Comparison of ENCODE assay signal across 8 mouse cellular contexts in the genomic region with DNA sequence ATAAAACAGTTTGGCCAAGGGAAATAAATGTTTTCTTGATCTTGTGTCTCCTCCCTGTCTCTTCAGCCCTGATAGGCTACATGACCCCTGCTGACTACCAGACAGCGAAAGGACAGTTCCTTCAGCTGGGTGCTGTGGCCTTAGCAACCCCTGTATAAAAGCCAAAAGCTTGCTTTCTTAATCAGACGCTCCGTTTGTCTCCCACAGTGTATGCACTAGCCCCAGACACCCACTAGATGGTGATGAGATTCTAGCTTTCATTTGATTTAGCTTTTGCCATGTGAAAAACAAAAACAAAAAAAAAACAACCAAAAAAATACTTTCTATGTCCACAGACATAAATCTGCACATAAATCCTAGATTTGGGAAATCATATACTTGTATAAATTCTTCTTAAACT.
DNase-seq lines count a peak whose midpoint lies in the region; ATAC-seq and TF ChIP-seq lines count a peak whose summit lies in the region.

No protein-coding gene starts in this region.

- TF ChIP-seq EP300 in stomach, postnatal 0 days (optimal IDR thresholded peaks at IDR 0.05) = no peak

- H3K4me2 ChIP-seq in hindbrain, embryonic 15.5 days = no peak overlapping the region
- H3K4me2 ChIP-seq in hindbrain, embryonic 11.5 days (replicated peaks; ENCODE audit: low read depth, low read length) = no peak overlapping the region
- no peak overlapping the region for H3K4me2 ChIP-seq in stomach, postnatal 0 days (replicated peaks; ENCODE audit: low read depth)

- no peak overlapping the region for H3K27ac ChIP-seq in hindbrain, embryonic 15.5 days (replicated peaks)
- H3K27ac ChIP-seq in hindbrain, embryonic 11.5 days (ENCODE audit: low read depth, low read length) = no peak overlapping the region
- H3K27ac ChIP-seq in stomach, postnatal 0 days (replicated peaks) = no peak overlapping the region
- H3K27ac ChIP-seq in heart, embryonic 10.5 days = no peak overlapping the region

- H3K4me1 ChIP-seq in hindbrain, embryonic 15.5 days (replicated peaks) = no peaks in the 10 kb centered on the region
- no peaks in the 10 kb centered on the region for H3K4me1 ChIP-seq in hindbrain, embryonic 11.5 days (replicated peaks; ENCODE audit: control insufficient read depth, insufficient read depth, low read length)
- H3K4me1 ChIP-seq in stomach, postnatal 0 days (replicated peaks; ENCODE audit: control insufficient read depth, insufficient read depth) = no peaks in the 10 kb centered on the region
- no peaks in the 10 kb centered on the region for H3K4me1 ChIP-seq in heart, embryonic 10.5 days

- H3K4me3 ChIP-seq in hindbrain, embryonic 15.5 days = no peak overlapping the region
- no peak overlapping the region for H3K4me3 ChIP-seq in hindbrain, embryonic 11.5 days (ENCODE audit: low read depth, low read length)
- H3K4me3 ChIP-seq in stomach, postnatal 0 days (ENCODE audit: low read depth, low read length) = no peak overlapping the region
- no peak overlapping the region for H3K4me3 ChIP-seq in heart, embryonic 10.5 days

- no peak overlapping the region for H3K9ac ChIP-seq in hindbrain, embryonic 15.5 days
- no peak overlapping the region for H3K9ac ChIP-seq in hindbrain, embryonic 11.5 days (ENCODE audit: low read depth, low read length)
- H3K9ac ChIP-seq in stomach, postnatal 0 days (ENCODE audit: low read length) = no peak overlapping the region

- H3K9me3 ChIP-seq in hindbrain, embryonic 15.5 days = no peaks in the 10 kb centered on the region
- H3K9me3 ChIP-seq in hindbrain, embryonic 11.5 days (ENCODE audit: control insufficient read depth, low read length) = no peaks in the 10 kb centered on the region
- no peaks in the 10 kb centered on the region for H3K9me3 ChIP-seq in stomach, postnatal 0 days (ENCODE audit: control insufficient read depth, low read length)
- no peaks in the 10 kb centered on the region for H3K9me3 ChIP-seq in heart, embryonic 10.5 days

- H3K27me3 ChIP-seq in hindbrain, embryonic 15.5 days = no peaks in the 10 kb centered on the region
- H3K27me3 ChIP-seq in hindbrain, embryonic 11.5 days (ENCODE audit: control insufficient read depth, insufficient read depth, low read length) = no peaks in the 10 kb centered on the region
- no peaks in the 10 kb centered on the region for H3K27me3 ChIP-seq in stomach, postnatal 0 days (ENCODE audit: control insufficient read depth, insufficient read depth, low read length)
- no peaks in the 10 kb centered on the region for H3K27me3 ChIP-seq in heart, embryonic 10.5 days (ENCODE audit: insufficient read depth, poor library complexity, severe bottlenecking)

- peak; percentile 75 for TF ChIP-seq CTCF in stomach, postnatal 0 days (IDR thresholded peaks at IDR 0.05; ENCODE audit: low read depth)

- peak; percentile 54; the same call in 1 of the 2 replicates for ATAC-seq in hindbrain, embryonic 15.5 days (ENCODE audit: low FRiP score, low read depth)
- no peak for ATAC-seq in hindbrain, embryonic 11.5 days (ENCODE audit: low FRiP score)
- no peak for ATAC-seq in stomach, postnatal 0 days (ENCODE audit: low FRiP score, low TSS enrichment)

- 28% methylated on average over 3 of the region's 3 CpGs for WGBS in hindbrain, embryonic 15.5 days
- 31% methylated on average over 3 of the region's 3 CpGs for WGBS in hindbrain, embryonic 11.5 days
- 51% methylated on average over 3 of the region's 3 CpGs for WGBS in stomach, postnatal 0 days
- 37% methylated on average over 3 of the region's 3 CpGs for WGBS in heart, embryonic 10.5 days

- no peak for DNase-seq in hindbrain, embryonic 11.5 days (ENCODE audit: low spot score)
- peak; percentile 34 to 44 for DNase-seq in right cerebral cortex, postnatal 10 days (ENCODE audit: low spot score in 2 of 2)
- no peak for DNase-seq in right cerebral cortex, postnatal 36 days (ENCODE audit: low spot score in 2 of 2)
- DNase-seq in embryo, embryonic 10.5 days (ENCODE audit: low spot score) = peak; percentile 23
- no peak for DNase-seq in stomach, postnatal 0 days (ENCODE audit: low spot score)
- DNase-seq in heart, embryonic 10.5 days (ENCODE audit: low spot score) = no peak
- DNase-seq in c-Kit-positive CD71-positive TER-119-positive erythroid progenitor cells, embryonic 14.5 days (ENCODE audit: low spot score) = no peak

- no peaks in the 10 kb centered on the region for H3K36me3 ChIP-seq in hindbrain, embryonic 15.5 days
- H3K36me3 ChIP-seq in hindbrain, embryonic 11.5 days (ENCODE audit: control insufficient read depth, insufficient read depth, low read length) = no peaks in the 10 kb centered on the region
- no peaks in the 10 kb centered on the region for H3K36me3 ChIP-seq in stomach, postnatal 0 days (ENCODE audit: control insufficient read depth, insufficient read depth, low read length)
- H3K36me3 ChIP-seq in heart, embryonic 10.5 days = no peaks in the 10 kb centered on the region

Comparison
In these comparisons a context has a peak if more than half of its experiments do, and no peak if none do; other contexts are left out.
1. DNase-seq: peak in right cerebral cortex, postnatal 10 days (2 of 2) and embryo, embryonic 10.5 days (single experiment); none in hindbrain, embryonic 11.5 days (single experiment), right cerebral cortex, postnatal 36 days (0 of 2), stomach, postnatal 0 days (single experiment), heart, embryonic 10.5 days (single experiment) and c-Kit-positive CD71-positive TER-119-positive erythroid progenitor cells, embryonic 14.5 days (single experiment).